Mouse (Mus musculus) MEL (cell line): ENCODE results near the gene Acr.

Source experiments
- CTCF ChIP-seq, 3 experiments: IDR thresholded peaks in 2 of 3; conservative IDR thresholded peaks in 1 of 3; 2 replicates each; pipeline ENCODE4 v1.5.1; 2011 to 2012; ENCODE audit warnings: low read length in 3 of 3, low read depth in 2 of 3, mild to moderate bottlenecking in 2 of 3, improper control_type of control experiment in 1 of 3, inconsistent platforms in 1 of 3, mixed read lengths in 1 of 3, moderate library complexity in 1 of 3; ENCODE audit not compliant: control insufficient read depth in 1 of 3, insufficient read depth in 1 of 3, poor library complexity in 1 of 3, severe bottlenecking in 1 of 3
- EP300 ChIP-seq, 2 experiments: IDR thresholded peaks; 2 replicates each; pipeline ENCODE4 v1.6.1; 2011; ENCODE audit warnings: improper control_type of control experiment in 2 of 2, low read length in 2 of 2, low read depth in 1 of 2, mild to moderate bottlenecking in 1 of 2
- NRF1 ChIP-seq: IDR thresholded peaks from 2 replicates; pipeline ENCODE4 v1.6.1; 2014; ENCODE audit warnings: low read depth, mild to moderate bottlenecking, inconsistent platforms, low read length, improper control_type of control experiment, moderate library complexity; ENCODE audit not compliant: poor library complexity, insufficient read depth, severe bottlenecking
- POLR2A ChIP-seq, 2 experiments: IDR thresholded peaks; 2 replicates each; pipeline ENCODE4 v1.6.1; 2011 to 2012; ENCODE audit warnings: low read length in 2 of 2, mild to moderate bottlenecking in 2 of 2, control low read depth in 1 of 2, improper control_type of control experiment in 1 of 2, low read depth in 1 of 2, moderate library complexity in 1 of 2; ENCODE audit not compliant: control insufficient read depth in 1 of 2, insufficient read depth in 1 of 2, poor library complexity in 1 of 2
- USF1 ChIP-seq: IDR thresholded peaks from 2 replicates; pipeline ENCODE4 v1.6.1; 2014; ENCODE audit warnings: low read depth, mild to moderate bottlenecking, inconsistent platforms, low read length, improper control_type of control experiment, moderate library complexity
- ZNF384 ChIP-seq: IDR thresholded peaks from 2 replicates; pipeline ENCODE4 v1.6.1; 2012; ENCODE audit warnings: low read depth, mild to moderate bottlenecking, inconsistent platforms, low read length, improper control_type of control experiment

DNA sequence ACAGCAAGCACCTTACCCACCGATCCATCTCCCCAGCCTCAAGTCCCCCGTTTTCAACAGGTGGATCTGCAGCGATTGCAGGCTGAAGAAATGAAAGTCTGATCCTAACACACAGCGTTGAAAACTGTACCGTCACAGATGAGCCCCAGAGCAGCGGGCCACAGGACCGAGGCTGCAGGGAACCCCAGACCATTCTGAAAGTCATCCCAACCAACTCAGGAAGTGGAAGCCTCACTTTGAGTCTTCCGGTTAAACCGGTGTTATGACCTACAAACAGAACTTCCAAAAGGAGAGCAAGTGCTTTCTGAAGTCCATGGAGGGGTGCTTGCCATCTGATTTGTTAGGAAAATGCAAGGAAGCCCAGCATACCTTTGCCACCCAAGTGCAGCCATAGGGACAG lies 39.8 kb downstream of the Acr start:
- no peak for TF ChIP-seq CTCF (IDR thresholded peaks at IDR 0.05 in 2 of 3, conservative IDR thresholded peaks at IDR 0.05 in 1 of 3; ENCODE audit: control insufficient read depth in 1 of 3, insufficient read depth in 1 of 3, low read depth in 2 of 3, low read length in 3 of 3, poor library complexity in 1 of 3, severe bottlenecking in 1 of 3)
- TF ChIP-seq USF1 = no peak
- TF ChIP-seq POLR2A (IDR thresholded peaks at IDR 0.05; ENCODE audit: control insufficient read depth in 1 of 2, insufficient read depth in 1 of 2, low read depth in 1 of 2, low read length in 2 of 2, poor library complexity in 1 of 2) = no peak
- no peak for TF ChIP-seq EP300 (IDR thresholded peaks at IDR 0.05; ENCODE audit: low read depth in 1 of 2, low read length in 2 of 2)
- TF ChIP-seq ZNF384 = no peak
- no peak for TF ChIP-seq NRF1
